Mouse (Mus musculus) splenic B cell, adult 2 months (primary cell): ENCODE data around the gene Myrf.

Experiments used
- DNase-seq: peaks from one replicate; pipeline ENCODE4 v3.0.0-alpha.2; 2011; ENCODE audit warnings: low read depth, low spot score
- H3K27me3 ChIP-seq: 2 replicates; pipeline ENCODE4 v1.6.1; 2012; ENCODE audit warnings: mild to moderate bottlenecking, low read length, moderate library complexity, mixed read lengths; ENCODE audit not compliant: control insufficient read depth, poor library complexity, insufficient read depth, severe bottlenecking
- H3K36me3 ChIP-seq: 2 replicates; pipeline ENCODE4 v1.6.1; 2012; ENCODE audit warnings: mild to moderate bottlenecking, low read length, moderate library complexity, mixed read lengths; ENCODE audit not compliant: control insufficient read depth, poor library complexity, insufficient read depth, severe bottlenecking

Gene Myrf

GRCm38 (mm10) chr19:10232327-10233017 lies 8.1 kb downstream of the Myrf start:
- no peaks in the 10 kb centered on the region for H3K27me3 ChIP-seq
- no peak for DNase-seq
- no peaks in the 10 kb centered on the region for H3K36me3 ChIP-seq

- DNase-seq, result no peak
- H3K36me3 ChIP-seq, result no peaks in the 10 kb centered on the region
- no peaks in the 10 kb centered on the region for H3K27me3 ChIP-seq
These were observed 8.7 kb downstream of the Myrf start for GRCm38 (mm10) chr19:10231871-10232270.

GRCm38 (mm10) chr19:10231016-10231415 lies 9.5 kb downstream of the Myrf start:
- Histone ChIP-seq H3K27me3 (no peaks in the 10 kb centered on the region), H3K36me3 (no peaks in the 10 kb centered on the region)
- no peak for DNase-seq

- Histone ChIP-seq H3K36me3 (no peaks in the 10 kb centered on the region), H3K27me3 (no peaks in the 10 kb centered on the region)
- no peak for DNase-seq
These were observed 14.8 kb downstream of the Myrf start for GRCm38 (mm10) chr19:10225767-10226166.

- no peak for DNase-seq
- no peaks in the 10 kb centered on the region for H3K36me3 ChIP-seq
- no peaks in the 10 kb centered on the region for H3K27me3 ChIP-seq
These were observed 15.7 kb downstream of the Myrf start for GRCm38 (mm10) chr19:10224637-10225453.

GRCm38 (mm10) chr19:10223561-10223960 lies 17.0 kb downstream of the Myrf start:
- no peak for DNase-seq
- H3K27me3 ChIP-seq, result no peaks in the 10 kb centered on the region
- H3K36me3 ChIP-seq, result no peaks in the 10 kb centered on the region

GRCm38 (mm10) chr19:10222656-10223055 lies 17.9 kb downstream of the Myrf start:
- no peak for DNase-seq
- no peaks in the 10 kb centered on the region for H3K36me3 ChIP-seq
- no peaks in the 10 kb centered on the region for H3K27me3 ChIP-seq

- Histone ChIP-seq H3K27me3 (no peaks in the 10 kb centered on the region), H3K36me3 (no peaks in the 10 kb centered on the region)
- DNase-seq, result no peak
These were observed 19.0 kb downstream of the Myrf start for GRCm38 (mm10) chr19:10221585-10221984.

- H3K27me3 ChIP-seq, result no peaks in the 10 kb centered on the region
- no peak for DNase-seq
- no peaks in the 10 kb centered on the region for H3K36me3 ChIP-seq
These were observed 21.0 kb downstream of the Myrf start for GRCm38 (mm10) chr19:10219593-10219992.

GRCm38 (mm10) chr19:10219108-10219507 lies 21.4 kb downstream of the Myrf start:
- no peaks in the 10 kb centered on the region for H3K36me3 ChIP-seq
- peak; percentile 65 for DNase-seq
- H3K27me3 ChIP-seq, result no peaks in the 10 kb centered on the region

- Histone ChIP-seq H3K36me3 (no peaks in the 10 kb centered on the region), H3K27me3 (no peaks in the 10 kb centered on the region)
- no peak for DNase-seq
These were observed 24.4 kb downstream of the Myrf start for GRCm38 (mm10) chr19:10216101-10216500.

GRCm38 (mm10) chr19:10213796-10214471 lies 26.6 kb downstream of the Myrf start:
- no peak for DNase-seq

GRCm38 (mm10) chr19:10210885-10211284 lies 29.7 kb downstream of the Myrf start:
- H3K36me3 ChIP-seq, result no peaks in the 10 kb centered on the region
- no peaks in the 10 kb centered on the region for H3K27me3 ChIP-seq
- DNase-seq, result no peak

More at GRCm38 (mm10) chr19:10213796-10214471, 26.6 kb downstream of the Myrf start:
- no peaks in the 10 kb centered on the region for H3K27me3 ChIP-seq
- H3K36me3 ChIP-seq, result no peaks in the 10 kb centered on the region

- DNase-seq, result no peak
- Histone ChIP-seq H3K27me3 (no peaks in the 10 kb centered on the region), H3K36me3 (no peaks in the 10 kb centered on the region)
These were observed 31.7 kb downstream of the Myrf start for GRCm38 (mm10) chr19:10208851-10209250.

- Histone ChIP-seq H3K36me3 (peaks cover 1% of the 10 kb centered on the region; the same call in 1 of the 2 replicates), H3K27me3 (no peaks in the 10 kb centered on the region)
- DNase-seq, result no peak
These were observed 35.5 kb downstream of the Myrf start for GRCm38 (mm10) chr19:10205051-10205450.
